Mouse (Mus musculus) c-Kit-positive CD71-positive TER-119-positive erythroid progenitor cells, embryonic 14.5 days (primary cell): Measurements from ENCODE around the gene Lelp1.

Experiments used
- DNase-seq: peaks from one replicate; pipeline ENCODE4 v3.0.0-alpha.2; 2013; ENCODE audit warnings: low spot score

Lelp1 gene

DNA sequence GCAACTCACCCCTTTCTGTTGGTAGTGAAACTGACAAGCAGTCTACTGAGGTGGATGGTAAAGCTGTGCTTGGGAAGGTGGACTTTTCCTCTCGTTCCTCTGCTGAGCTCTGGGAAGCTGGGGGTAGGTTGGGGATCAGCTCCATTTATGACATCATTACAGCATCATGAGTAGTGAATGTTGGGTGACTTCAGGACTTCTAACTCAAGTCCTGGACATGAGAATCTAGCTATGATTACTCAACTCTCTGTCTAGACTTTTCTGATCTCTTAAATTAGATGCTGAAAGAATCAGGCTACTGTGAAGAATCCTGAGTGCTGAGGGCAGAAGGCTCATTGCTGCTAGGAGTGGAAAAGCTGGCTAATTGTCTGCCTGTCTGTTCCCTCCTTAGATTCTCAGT lies at the start of gene Lelp1:
TSS of gene Lelp1 (minus strand) at position 101 of the 400 bp plus-strand sequence.
- no peak for DNase-seq

DNA sequence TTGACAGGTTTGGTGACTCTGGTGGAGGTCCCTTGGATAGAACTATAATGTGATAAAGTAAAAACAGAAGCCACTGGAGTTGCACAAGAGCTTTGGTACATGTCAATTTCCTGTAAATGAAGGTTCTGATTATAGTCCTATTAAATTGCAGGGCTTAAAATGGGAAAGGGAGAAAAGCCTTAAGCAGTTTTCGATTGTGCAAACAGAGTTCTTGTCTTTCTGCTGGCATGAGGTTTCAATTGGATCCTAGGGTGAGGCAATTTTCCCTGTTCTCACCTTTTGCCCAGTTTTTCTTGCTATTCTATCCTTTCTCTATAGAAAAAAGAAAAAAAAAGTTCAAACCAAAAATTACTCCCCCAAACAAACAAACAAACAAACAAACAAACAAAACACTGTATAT lies 34.3 kb upstream of the Lelp1 start:
- DNase-seq: no peak

DNA sequence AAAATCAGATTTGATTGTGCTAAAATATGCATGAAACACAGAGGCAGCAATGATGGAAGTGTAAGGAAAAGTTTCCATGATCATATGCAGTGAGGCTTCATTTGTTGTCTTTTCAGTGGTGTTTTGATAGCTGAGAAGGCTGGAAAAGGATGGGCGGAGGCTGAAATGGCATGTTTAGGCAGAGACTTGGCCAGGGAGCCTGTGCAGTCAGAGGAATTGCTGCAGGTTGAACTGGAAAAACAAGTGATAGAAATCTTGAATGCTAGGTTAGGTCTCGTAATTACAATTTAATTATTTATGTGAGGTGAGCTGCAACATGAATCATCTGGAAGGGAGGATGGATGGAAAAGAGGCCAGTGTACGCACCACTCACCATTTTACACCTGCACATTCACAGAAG lies 27.3 kb upstream of the Lelp1 start:
- no peak for DNase-seq

DNA sequence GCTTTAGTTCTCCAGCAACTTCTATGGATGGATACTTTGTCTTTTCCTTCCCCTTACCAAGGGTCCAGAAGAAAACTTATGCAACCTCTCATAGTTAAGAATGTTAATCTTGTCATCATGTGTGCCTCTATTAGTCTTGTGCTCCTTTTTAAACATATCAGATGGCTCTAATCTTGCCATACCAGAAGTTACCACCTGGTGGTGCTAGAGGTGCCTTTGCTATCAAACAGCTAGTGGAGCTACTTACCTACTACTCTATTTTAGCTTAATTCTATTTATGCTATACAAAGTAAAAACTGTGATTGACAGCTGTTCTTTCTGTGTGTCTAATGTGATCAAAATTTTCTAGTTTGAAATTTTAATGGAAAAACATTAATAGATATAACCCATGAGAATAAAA lies 10.8 kb upstream of the Lelp1 start:
- peak; percentile 17 for DNase-seq

DNA sequence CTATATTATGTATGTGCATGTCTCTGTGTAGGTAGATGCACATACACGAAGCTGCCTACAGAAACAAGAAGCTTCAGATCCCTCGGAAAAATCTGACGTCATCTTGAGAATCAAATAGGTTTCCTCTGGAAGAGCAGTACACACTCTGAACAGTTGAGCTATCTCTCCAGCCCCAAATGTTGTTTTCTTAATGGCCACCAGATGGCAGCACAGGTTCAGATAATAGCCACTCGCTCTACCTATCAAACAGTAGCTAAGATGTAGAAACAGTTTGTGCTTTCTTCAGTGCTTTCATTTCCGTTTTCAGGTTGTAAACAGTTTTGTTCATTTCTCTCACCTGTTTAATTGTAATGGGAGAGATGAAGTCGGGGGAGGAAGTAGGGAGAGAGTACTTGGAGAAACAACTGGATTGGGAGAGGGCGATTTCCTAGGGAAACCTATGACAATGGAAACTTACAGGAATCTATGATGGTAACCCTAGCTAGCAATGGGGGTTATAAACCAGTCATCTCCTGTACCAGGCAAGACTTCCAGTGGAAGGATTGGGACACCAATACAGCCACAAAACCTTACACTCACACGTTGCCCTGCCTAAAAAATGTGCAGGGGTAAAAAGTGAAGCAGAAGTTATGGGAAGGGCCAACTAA lies 8.2 kb upstream of the Lelp1 start:
- DNase-seq: peak; percentile 42

DNA sequence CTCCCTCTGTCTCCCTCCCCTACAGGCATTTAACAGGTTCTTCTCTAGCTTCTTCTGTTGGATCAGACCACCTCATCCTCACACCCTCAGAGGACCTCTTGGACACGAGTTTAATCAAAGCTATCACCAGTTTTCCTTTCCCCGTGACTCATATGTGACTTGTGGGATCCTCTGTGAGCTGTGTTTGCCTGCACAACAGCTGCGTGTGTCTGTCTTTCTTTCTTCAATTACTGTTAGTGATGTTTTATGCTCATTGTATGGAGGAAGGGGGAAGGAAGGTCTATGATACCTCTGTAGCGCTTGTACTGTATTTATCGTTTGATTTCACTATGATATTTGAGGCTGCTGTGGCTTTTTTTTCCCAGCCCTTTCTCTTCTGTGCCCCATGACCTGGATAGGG lies 5.4 kb upstream of the Lelp1 start:
- DNase-seq: no peak

DNA sequence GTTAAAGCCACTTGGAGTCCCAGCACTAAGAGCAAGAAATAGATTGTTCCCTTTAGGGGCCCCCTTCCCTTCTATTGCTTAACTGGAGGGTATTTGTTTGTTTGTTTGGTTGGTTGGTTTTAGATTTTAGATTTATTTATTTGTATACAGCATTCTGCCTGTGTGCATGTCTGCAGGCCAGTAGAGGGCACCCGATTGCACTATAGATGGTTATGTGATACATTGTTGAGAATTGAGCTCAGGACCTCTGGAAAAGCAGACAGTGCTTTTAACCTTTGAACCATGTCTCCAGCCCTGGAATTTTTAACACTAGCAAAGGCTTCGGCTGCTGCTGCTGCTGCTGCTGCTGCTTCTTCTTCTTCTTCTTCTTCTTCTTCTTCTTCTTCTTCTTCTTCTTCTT lies 4.9 kb upstream of the Lelp1 start:
- DNase-seq: no peak

DNA sequence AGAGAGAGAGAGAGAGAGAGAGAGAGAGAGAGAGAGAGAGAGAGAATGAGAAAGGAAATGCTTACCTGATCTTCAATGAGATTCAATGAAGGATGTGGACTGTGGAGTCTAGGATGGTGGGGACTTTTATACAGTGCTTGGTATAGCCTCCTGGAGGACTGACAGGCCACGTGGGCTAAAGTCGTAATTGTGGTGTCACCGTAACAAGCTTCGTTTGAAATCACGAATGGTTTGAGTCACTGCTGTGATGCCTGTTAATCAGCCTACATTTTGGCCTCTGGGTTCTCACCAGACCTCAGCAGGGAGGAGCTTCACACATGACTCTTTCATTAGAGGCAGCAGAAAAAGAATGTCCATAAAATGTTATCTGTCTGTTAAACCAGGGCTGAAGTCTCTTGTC lies 18.7 kb downstream of the Lelp1 start, which contains the start of gene Prr9:
TSS of gene Prr9 (minus strand) at position 101 of the 400 bp plus-strand sequence.
- DNase-seq: no peak

DNA sequence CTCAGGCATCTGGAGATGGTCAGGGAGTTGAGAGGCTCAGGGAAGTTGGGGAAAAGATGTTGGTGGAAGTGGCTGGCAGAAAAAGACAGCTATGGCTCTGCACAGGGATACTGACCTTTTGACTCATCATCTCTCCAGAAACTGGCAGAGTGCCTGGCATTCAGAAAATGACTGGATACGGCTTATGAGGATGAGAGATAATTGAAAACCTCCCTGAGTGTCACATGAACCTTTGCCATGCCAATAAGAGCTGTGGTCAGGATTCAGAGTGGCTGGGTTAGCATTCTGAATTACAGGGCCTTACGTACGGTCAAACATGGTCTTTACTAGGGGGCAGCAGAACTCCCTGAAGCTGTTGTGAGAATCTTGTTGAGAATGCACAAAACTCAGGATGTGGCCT lies 21.6 kb downstream of the Lelp1 start:
- no peak for DNase-seq

DNA sequence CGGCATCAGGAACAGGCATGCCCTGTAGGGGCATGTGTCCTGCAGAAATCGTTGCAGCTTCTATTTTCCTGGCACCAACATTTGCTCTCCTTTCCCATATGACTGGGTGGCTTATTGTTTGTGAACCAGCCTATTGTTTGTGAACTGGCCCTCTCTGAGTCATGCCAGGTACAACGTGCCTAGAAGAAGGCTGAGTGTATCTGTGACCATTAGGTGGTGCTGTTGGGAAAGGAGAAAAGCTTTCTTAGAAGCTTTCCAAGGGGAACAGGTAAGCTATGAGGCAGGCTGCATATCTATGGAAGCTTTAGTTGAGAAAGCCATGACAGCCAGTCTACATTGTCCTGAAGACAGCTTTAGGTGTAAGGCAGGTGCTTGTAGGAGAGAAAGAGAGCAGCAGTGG lies 24.6 kb downstream of the Lelp1 start:
- DNase-seq: no peak

DNA sequence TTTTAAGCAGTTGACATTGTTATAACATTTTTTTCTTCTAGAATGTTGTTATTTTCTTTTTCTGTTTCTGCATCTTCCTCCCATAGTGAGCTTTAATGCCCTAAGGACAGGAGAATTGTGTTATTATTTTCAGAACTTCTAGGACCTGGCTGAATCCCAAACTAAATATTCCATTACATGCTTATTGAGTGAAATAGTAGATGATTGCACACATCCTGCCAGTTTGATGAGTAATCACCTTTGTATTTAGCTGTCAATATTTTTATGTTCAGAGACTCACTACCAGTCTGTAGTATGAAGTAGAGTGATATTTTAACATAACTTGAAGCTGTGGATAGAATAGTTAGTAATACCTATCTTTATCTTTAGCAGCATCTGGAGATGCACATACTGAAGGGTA lies 31.0 kb downstream of the Lelp1 start:
- no peak for DNase-seq

DNA sequence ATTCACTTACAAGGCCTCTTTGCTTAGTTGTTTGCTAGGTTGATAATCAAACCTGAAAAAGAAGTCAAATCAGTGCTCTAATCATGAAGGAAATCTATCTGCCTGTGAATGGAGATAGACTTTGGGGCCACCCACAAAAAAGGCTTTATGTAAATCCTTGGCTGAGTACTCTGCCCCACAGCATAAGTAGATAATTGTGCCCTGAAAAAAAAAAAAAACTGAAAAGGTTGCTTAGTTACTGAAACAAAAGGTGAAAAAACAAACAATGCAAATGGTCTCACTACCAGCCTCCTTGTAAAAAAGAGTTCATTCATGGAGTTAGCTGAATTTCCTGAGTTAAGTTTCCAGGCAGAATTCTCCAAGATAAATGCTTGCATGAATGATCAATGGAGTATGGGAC lies 31.8 kb downstream of the Lelp1 start:
- DNase-seq: no peak

DNA sequence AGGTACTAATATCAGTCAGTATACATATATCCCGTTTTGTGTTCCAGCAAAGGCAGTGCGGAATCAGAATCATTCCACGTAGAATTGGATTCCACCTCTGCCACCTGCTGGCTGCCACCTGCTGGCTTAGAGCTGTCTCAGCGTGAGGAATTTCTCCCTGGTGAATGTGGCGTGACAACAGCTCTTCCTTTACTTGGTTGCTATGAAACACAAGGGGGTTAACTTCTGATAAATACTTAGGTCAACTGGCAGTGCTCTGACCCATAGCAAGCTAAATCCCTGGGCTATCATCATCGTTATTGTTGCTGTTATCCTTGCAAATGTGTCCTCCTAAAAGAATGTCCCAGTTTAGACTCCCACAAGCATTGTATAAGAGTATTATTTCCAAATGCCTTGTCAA lies 36.0 kb downstream of the Lelp1 start:
- no peak for DNase-seq
